Mouse (Mus musculus): Measurements from ENCODE around the gene Ppp1r18. TPM values are rescaled to one million over a fixed set of nuclear protein-coding genes. Genes with fewer than 3 reads are reported as not detected.

The Ppp1r18 gene
- polyA plus RNA-seq, 1 experiment, result 46.2 TPM

DNA sequence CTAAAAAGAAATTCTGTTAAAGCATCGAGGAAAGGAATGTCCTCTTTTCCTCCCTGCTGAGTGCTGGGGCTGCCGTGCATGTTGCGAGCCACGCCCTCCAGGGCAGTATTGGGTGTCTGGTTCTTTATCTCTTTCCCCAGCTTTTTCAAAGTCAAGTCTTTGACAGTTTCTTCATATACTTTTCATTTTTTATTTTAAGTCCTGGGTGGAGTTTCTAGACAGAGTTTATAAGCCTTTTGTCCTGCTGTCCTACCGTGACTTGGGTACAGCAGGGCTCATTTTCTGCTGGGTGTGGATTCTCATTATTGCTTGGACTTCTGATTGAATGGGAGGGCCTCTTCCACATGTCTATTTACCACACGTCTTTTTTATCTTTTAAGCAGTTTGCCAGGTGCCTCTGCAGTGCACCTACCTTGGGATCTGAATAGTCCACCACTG, 54.5 kb downstream of the Ppp1r18 start:
- Histone ChIP-seq H3K27me3 (ENCODE audit: control insufficient read depth, insufficient read depth, insufficient read length) (no peaks in the 10 kb centered on the region), H3K4me2 (ENCODE audit: low read depth) (peak overlapping the region; percentile 97), H3K79me2 (ENCODE audit: control insufficient read depth, insufficient read depth) (peaks cover 42% of the 10 kb centered on the region), H3K36me3 (ENCODE audit: control insufficient read depth, insufficient read depth) (peaks cover 30% of the 10 kb centered on the region), H3ac (ENCODE audit: control insufficient read depth, insufficient read length) (no peak overlapping the region), H3K4me3 (peak overlapping the region; percentile 96)
- TF ChIP-seq MAX (IDR thresholded peaks at IDR 0.05; ENCODE audit: low read depth) (no peak), SRF (IDR thresholded peaks at IDR 0.05; ENCODE audit: control insufficient read depth, insufficient read length, low read depth) (no peak), CEBPB (IDR thresholded peaks at IDR 0.05; ENCODE audit: insufficient read depth, poor library complexity, severe bottlenecking) (no peak), TCF12 (IDR thresholded peaks at IDR 0.05; ENCODE audit: insufficient read depth, poor library complexity, severe bottlenecking) (no peak), MYOD1 (IDR thresholded peaks at IDR 0.05; ENCODE audit: control insufficient read depth in 1 of 3, insufficient read length in 2 of 3, low read depth in 2 of 3) (no peak), POLR2A (IDR thresholded peaks at IDR 0.05; ENCODE audit: insufficient read length, low read depth) (peak; percentile 46), MYOG (IDR thresholded peaks at IDR 0.05; ENCODE audit: control insufficient read depth in 1 of 3, insufficient read depth in 1 of 3, insufficient read length in 2 of 3, low read depth in 2 of 3) (no peak), USF1 (IDR thresholded peaks at IDR 0.05; ENCODE audit: low read depth) (no peak), E2F4 (IDR thresholded peaks at IDR 0.05; ENCODE audit: insufficient read depth) (no peak), REST (IDR thresholded peaks at IDR 0.05; ENCODE audit: insufficient read depth, insufficient read length) (no peak), POLR2AphosphoS2 (IDR thresholded peaks at IDR 0.05; ENCODE audit: insufficient read length, low read depth) (peak; percentile 52), TCF3 (IDR thresholded peaks at IDR 0.05; ENCODE audit: insufficient read length, low read depth) (no peak)

GRCm38 (mm10) chr17:35920384-35920783, 55.0 kb downstream of the Ppp1r18 start:
- TF ChIP-seq REST (IDR thresholded peaks at IDR 0.05; ENCODE audit: insufficient read depth, insufficient read length), result no peak
- peak; percentile 65 for TF ChIP-seq POLR2AphosphoS2 (IDR thresholded peaks at IDR 0.05; ENCODE audit: insufficient read length, low read depth)
- H3K36me3 ChIP-seq (ENCODE audit: control insufficient read depth, insufficient read depth), result peaks cover 30% of the 10 kb centered on the region
- H3K79me2 ChIP-seq (ENCODE audit: control insufficient read depth, insufficient read depth), result peaks cover 37% of the 10 kb centered on the region
- H3K4me2 ChIP-seq (ENCODE audit: low read depth), result peak overlapping the region; percentile 97
- H3K27me3 ChIP-seq (ENCODE audit: control insufficient read depth, insufficient read depth, insufficient read length), result no peaks in the 10 kb centered on the region
- H3ac ChIP-seq (ENCODE audit: control insufficient read depth, insufficient read length), result no peak overlapping the region
- H3K4me3 ChIP-seq, result no peak overlapping the region

GRCm38 (mm10) chr17:35920862-35921562, 55.6 kb downstream of the Ppp1r18 start:
- Histone ChIP-seq H3K79me2 (ENCODE audit: control insufficient read depth, insufficient read depth) (peaks cover 30% of the 10 kb centered on the region), H3K4me3 (no peak overlapping the region), H3ac (ENCODE audit: control insufficient read depth, insufficient read length) (no peak overlapping the region), H3K27me3 (ENCODE audit: control insufficient read depth, insufficient read depth, insufficient read length) (no peaks in the 10 kb centered on the region), H3K4me2 (ENCODE audit: low read depth) (peak overlapping the region; percentile 97), H3K36me3 (ENCODE audit: control insufficient read depth, insufficient read depth) (peaks cover 33% of the 10 kb centered on the region)
- TF ChIP-seq MAX (IDR thresholded peaks at IDR 0.05; ENCODE audit: low read depth) (no peak), TCF12 (IDR thresholded peaks at IDR 0.05; ENCODE audit: insufficient read depth, poor library complexity, severe bottlenecking) (no peak), MYOG (IDR thresholded peaks at IDR 0.05; ENCODE audit: control insufficient read depth in 1 of 3, insufficient read depth in 1 of 3, insufficient read length in 2 of 3, low read depth in 2 of 3) (no peak), POLR2AphosphoS2 (IDR thresholded peaks at IDR 0.05; ENCODE audit: insufficient read length, low read depth) (peak; percentile 91), POLR2A (IDR thresholded peaks at IDR 0.05; ENCODE audit: insufficient read length, low read depth) (peak; percentile 41)

DNA sequence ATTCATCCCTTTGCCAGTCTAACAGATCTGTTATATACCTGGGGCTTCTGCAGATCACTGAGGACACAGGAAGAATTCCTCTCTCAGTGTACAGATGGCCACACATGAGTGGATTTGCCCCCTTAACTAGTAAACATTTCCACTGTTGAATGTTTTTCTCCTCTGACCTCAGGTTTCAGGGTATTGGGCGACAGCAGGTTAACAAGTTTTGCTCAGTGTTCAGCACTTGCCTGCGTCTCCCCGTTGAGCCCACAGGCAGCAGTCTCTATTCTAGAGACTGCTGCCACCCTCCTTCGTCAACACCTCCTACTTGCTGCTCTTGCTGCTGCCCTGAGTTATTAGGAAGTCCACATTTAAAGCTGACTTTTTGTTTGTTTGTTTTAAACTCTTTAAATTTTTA, 56.3 kb downstream of the Ppp1r18 start:
- no peak overlapping the region for H3K4me2 ChIP-seq (ENCODE audit: low read depth)
- TF ChIP-seq POLR2AphosphoS2 (IDR thresholded peaks at IDR 0.05; ENCODE audit: insufficient read length, low read depth), result peak; percentile 80
- TF ChIP-seq USF1 (IDR thresholded peaks at IDR 0.05; ENCODE audit: low read depth), result no peak
- no peaks in the 10 kb centered on the region for H3K27me3 ChIP-seq (ENCODE audit: control insufficient read depth, insufficient read depth, insufficient read length)
- no peak overlapping the region for H3ac ChIP-seq (ENCODE audit: control insufficient read depth, insufficient read length)
- peaks cover 29% of the 10 kb centered on the region for H3K79me2 ChIP-seq (ENCODE audit: control insufficient read depth, insufficient read depth)
- no peak overlapping the region for H3K4me3 ChIP-seq
- H3K36me3 ChIP-seq (ENCODE audit: control insufficient read depth, insufficient read depth), result peaks cover 40% of the 10 kb centered on the region

GRCm38 (mm10) chr17:35922566-35922965, 57.2 kb downstream of the Ppp1r18 start:
- Histone ChIP-seq H3K4me2 (ENCODE audit: low read depth) (no peak overlapping the region), H3ac (ENCODE audit: control insufficient read depth, insufficient read length) (no peak overlapping the region), H3K27me3 (ENCODE audit: control insufficient read depth, insufficient read depth, insufficient read length) (no peaks in the 10 kb centered on the region), H3K4me3 (no peak overlapping the region), H3K36me3 (ENCODE audit: control insufficient read depth, insufficient read depth) (peaks cover 42% of the 10 kb centered on the region), H3K79me2 (ENCODE audit: control insufficient read depth, insufficient read depth) (peaks cover 21% of the 10 kb centered on the region)
- TF ChIP-seq POLR2AphosphoS2 (IDR thresholded peaks at IDR 0.05; ENCODE audit: insufficient read length, low read depth) (peak; percentile 13), POLR2A (IDR thresholded peaks at IDR 0.05; ENCODE audit: insufficient read length, low read depth) (no peak)

GRCm38 (mm10) chr17:35923281-35923680, 57.9 kb downstream of the Ppp1r18 start:
- H3K79me2 ChIP-seq (ENCODE audit: control insufficient read depth, insufficient read depth), result peaks cover 14% of the 10 kb centered on the region
- no peak overlapping the region for H3ac ChIP-seq (ENCODE audit: control insufficient read depth, insufficient read length)
- no peak overlapping the region for H3K4me2 ChIP-seq (ENCODE audit: low read depth)
- no peak overlapping the region for H3K4me3 ChIP-seq
- peaks cover 42% of the 10 kb centered on the region for H3K36me3 ChIP-seq (ENCODE audit: control insufficient read depth, insufficient read depth)
- TF ChIP-seq POLR2AphosphoS2 (IDR thresholded peaks at IDR 0.05; ENCODE audit: insufficient read length, low read depth) (peak; percentile 70), REST (IDR thresholded peaks at IDR 0.05; ENCODE audit: insufficient read depth, insufficient read length) (no peak)
- no peaks in the 10 kb centered on the region for H3K27me3 ChIP-seq (ENCODE audit: control insufficient read depth, insufficient read depth, insufficient read length)

Other genes with a start within 250 kb of the Ppp1r18 start
- not detected for gene Gm9573, start 239.0 kb upstream of the Ppp1r18 start, polyA plus RNA-seq (2012; fragmentation: generic; extraction: Trizol)
- 0.05 TPM for gene Mucl3, start 221.9 kb upstream of the Ppp1r18 start, polyA plus RNA-seq (2012; fragmentation: generic; extraction: Trizol)
- gene Vars2, start 198.0 kb upstream of the Ppp1r18 start, polyA plus RNA-seq (2012; fragmentation: generic; extraction: Trizol), result 13.7 TPM
- 27.4 TPM for gene Gtf2h4, start 191.9 kb upstream of the Ppp1r18 start, polyA plus RNA-seq (2012; fragmentation: generic; extraction: Trizol)
- gene Ddr1, start 161.0 kb upstream of the Ppp1r18 start, polyA plus RNA-seq (2012; fragmentation: generic; extraction: Trizol), result 65.6 TPM
- 45.1 TPM for gene Ier3, start 43.9 kb upstream of the Ppp1r18 start, polyA plus RNA-seq (2012; fragmentation: generic; extraction: Trizol)
- gene Flot1, start 42.4 kb upstream of the Ppp1r18 start, polyA plus RNA-seq (2012; fragmentation: generic; extraction: Trizol), result 107 TPM
- gene Tubb5, start 27.3 kb upstream of the Ppp1r18 start, polyA plus RNA-seq (2012; fragmentation: generic; extraction: Trizol), result 692 TPM
- gene Mdc1, start 24.1 kb upstream of the Ppp1r18 start, polyA plus RNA-seq (2012; fragmentation: generic; extraction: Trizol), result 7.0 TPM
- gene Nrm, start 4.3 kb upstream of the Ppp1r18 start, polyA plus RNA-seq (2012; fragmentation: generic; extraction: Trizol), result 18.5 TPM
- gene Dhx16, start 14.2 kb downstream of the Ppp1r18 start, polyA plus RNA-seq (2012; fragmentation: generic; extraction: Trizol), result 29.4 TPM
- gene 2310061I04Rik, start 31.8 kb downstream of the Ppp1r18 start, polyA plus RNA-seq (2012; fragmentation: generic; extraction: Trizol), result 33.7 TPM
- 23.1 TPM for gene Atat1, start 44.5 kb downstream of the Ppp1r18 start, polyA plus RNA-seq (2012; fragmentation: generic; extraction: Trizol)
- gene Mrps18b, start 50.8 kb downstream of the Ppp1r18 start, polyA plus RNA-seq (2012; fragmentation: generic; extraction: Trizol), result 104 TPM
- gene Ppp1r10, start 50.8 kb downstream of the Ppp1r18 start, polyA plus RNA-seq (2012; fragmentation: generic; extraction: Trizol), result 32.9 TPM
- 90.1 TPM for gene Abcf1, start 104.2 kb downstream of the Ppp1r18 start, polyA plus RNA-seq (2012; fragmentation: generic; extraction: Trizol)
- gene Gnl1, start 114.3 kb downstream of the Ppp1r18 start, polyA plus RNA-seq (2012; fragmentation: generic; extraction: Trizol), result 64.1 TPM
- 14.1 TPM for gene Prr3, start 114.6 kb downstream of the Ppp1r18 start, polyA plus RNA-seq (2012; fragmentation: generic; extraction: Trizol)
- 0.47 TPM for gene H2-T24, start 155.0 kb downstream of the Ppp1r18 start, polyA plus RNA-seq (2012; fragmentation: generic; extraction: Trizol)
- 13.6 TPM for gene H2-T23, start 167.3 kb downstream of the Ppp1r18 start, polyA plus RNA-seq (2012; fragmentation: generic; extraction: Trizol)
- gene H2-T22, start 177.2 kb downstream of the Ppp1r18 start, polyA plus RNA-seq (2012; fragmentation: generic; extraction: Trizol), result 22.1 TPM
- gene Gm6034, start 177.4 kb downstream of the Ppp1r18 start, polyA plus RNA-seq (2012; fragmentation: generic; extraction: Trizol), result not detected
- gene Gm11127, start 192.8 kb downstream of the Ppp1r18 start, polyA plus RNA-seq (2012; fragmentation: generic; extraction: Trizol), result 0.23 TPM